Mouse (Mus musculus) gastrocnemius, adult 8-10 months (tissue): ENCODE results near the gene Tnfsf11. TPM values are rescaled to one million over a fixed set of nuclear protein-coding genes. Genes with fewer than 3 reads are reported as not detected.

ENCODE experiments used
- DNase-seq, 2 experiments: peaks; one replicate each; pipeline ENCODE4 v3.0.0; 2022; ENCODE audit warnings: low spot score in 2 of 2
- microRNA-seq: library from miRNA; unstranded; fragments of <30 nt; microRNA quantifications from one replicate; pipeline ENCODE4 v1.2.0, GENCODE M21; 2022
- total RNA-seq, 4 experiments: library from RNA; stranded (reverse); gene quantifications; 2 replicates each; pipeline ENCODE4 v1.2.4; 2022

Gene Tnfsf11
- total RNA-seq, 4 experiments from 2014 or later: not detected

DNA sequence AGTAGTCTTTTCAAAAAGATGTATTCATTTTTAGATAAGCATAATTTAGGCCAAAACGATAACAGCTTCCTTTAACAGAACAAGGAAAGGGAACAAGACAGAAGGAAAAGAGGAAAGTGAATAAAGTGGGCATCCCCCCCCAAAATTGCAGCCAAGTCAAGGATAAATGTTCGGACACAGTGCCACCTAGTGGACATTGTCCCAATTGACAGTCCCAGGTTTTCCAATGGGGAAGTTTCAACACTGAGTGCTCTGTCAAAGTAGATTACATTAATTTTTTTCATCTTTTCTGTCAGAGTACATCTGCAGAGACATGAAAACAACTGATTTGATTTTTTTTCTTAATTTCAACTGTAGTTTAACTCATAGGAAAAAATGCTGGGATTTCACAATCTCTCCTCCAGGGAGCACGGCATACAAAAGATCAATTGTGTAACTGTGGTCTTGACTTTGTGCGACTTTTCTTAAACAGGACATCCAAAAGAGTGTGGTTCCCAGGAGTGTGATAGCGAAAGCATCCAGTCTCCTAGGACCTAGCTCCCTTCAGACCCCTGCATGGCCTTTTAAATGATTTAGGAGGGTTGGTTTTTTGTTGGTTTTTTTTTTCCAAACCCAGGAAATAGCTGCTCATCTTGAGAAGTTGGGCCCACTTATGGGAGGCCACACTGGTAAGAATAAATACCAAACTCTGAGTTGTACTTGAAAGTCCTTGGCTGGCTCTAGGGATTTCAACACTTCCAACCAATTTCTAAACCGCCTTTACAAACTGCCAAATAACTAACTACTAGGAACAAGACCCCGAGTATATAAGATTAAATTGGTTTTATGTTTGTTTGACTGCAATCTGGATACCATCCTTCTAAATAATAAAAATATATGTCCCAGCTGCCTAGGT, 19.7 kb downstream of the Tnfsf11 start:
- no peak for DNase-seq

DNA sequence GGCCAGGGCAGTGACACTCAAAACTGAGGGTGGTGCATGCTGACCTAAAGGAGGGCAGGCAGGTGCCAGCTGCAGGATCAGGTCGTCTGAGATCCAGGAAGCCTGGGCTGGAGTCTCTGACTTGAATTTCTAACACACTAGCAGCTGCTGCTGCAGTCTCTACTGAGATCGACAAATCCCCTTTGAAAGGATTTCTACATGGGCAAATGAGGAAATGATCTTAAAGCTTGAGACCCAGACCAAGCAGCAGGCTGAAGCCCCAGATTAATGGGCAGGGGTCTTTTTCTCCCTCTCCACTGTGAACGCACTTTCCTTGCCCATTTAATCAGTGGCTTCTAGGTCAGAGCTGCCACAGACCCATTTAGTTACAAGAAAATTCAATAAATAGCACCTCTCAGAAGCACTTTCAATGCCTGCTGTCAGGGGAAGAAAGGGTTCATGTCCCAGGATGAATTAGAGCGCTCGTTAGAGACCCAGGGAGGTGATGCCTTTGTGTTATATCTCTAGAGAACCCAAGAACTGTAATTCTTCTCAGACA, 21.8 kb downstream of the Tnfsf11 start:
- DNase-seq: no peak

DNA sequence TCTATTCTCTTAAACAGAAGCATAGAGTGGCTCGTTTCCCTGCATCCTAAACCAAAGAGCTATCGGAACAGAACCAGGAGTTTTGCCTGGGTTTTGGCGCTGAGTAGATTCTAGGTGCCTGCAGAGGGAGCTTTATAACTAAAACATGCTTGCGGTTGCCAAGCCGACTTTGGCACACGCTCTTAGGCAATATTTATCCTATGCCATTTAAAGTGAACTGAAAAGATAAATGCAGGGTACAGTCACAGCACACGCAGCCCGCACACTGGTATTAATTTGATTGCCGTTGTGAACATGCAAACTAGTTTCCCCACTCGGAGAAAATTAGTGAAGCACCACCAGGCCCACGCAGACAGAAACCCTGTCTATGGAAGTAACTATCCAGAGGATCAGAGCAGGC, 25.4 kb downstream of the Tnfsf11 start:
- no peak for DNase-seq

DNA sequence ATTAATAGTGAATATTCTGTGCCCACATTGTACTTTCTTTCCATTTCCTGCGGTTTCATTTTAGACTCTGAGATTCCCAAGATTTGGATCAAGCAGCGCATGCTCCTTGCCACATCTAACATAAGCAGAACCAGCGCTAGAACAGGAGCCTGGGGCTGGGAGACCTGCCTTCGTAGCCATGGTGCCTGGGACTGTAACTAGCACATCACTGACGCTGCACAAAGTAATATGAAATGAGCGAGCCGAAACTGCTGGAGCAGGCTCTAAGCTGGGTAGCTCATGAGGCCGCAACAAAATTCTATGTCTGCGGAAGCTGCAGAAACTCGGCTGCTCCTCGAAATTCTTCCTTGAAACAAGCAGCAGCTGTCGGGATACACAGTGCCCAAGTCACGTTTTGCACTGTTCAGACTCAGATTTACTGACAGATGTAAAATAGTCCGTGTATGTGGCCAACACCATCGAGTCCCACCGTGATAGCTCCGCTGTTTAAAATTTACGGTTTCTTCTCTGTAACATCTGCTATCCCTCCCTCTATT, 31.4 kb downstream of the Tnfsf11 start:
- no peak for DNase-seq

DNA sequence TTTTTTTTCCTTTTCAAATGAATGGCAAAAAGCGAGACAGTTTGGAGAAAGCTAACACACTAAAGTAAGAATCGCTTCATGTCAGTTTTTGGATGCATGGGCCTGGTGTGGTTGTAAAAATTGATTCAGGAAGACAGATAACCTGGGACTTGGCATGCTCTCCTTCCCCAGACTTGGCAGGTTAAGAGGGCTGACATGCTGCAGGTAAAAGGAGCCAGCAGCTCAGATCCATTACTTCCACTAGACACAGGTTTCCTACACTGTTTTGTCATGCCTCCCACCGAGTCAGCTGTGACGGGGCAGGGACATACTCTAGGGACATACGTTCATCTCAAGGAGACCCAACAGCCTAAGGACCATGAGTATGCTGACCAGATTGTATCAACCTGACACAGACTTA, 33.0 kb downstream of the Tnfsf11 start:
- DNase-seq: no peak

DNA sequence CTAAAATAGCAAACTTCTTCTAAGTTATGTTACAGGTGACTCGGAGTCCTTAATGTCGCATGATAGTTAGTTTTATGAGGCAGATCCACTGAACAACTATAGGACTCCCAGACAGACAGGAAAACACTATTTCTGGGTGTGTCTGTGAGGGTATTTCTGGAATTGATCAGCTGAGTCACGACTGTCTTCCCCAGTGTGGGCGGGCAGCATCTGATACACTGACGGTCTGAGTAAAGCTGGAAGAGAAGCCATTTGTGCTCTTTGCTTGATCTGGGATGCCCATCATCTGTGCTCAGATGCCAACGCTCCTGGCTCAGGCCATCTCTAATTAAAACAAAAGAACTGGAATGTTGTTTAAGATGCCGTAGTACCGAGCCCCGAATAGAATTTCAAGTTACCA, 33.7 kb downstream of the Tnfsf11 start:
- no peak for DNase-seq

DNA sequence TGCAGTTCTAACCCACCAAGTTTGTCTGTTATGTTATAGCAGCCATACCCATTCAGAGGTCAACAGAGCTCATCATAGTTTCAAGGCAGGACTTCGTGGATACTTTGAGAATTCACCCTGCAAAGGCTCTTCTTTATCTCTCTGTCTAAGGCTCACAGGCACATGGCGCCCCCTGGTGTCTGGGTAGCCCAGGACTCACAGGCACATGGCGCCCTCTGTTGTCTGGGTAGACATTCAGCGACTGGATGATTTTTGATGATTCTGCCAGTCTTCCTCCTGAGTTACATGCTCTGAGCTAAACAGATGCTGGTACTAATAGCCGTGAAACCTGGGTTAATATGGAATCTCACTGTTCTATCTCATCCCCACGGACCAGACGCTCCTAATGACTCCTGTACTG, 34.3 kb downstream of the Tnfsf11 start:
- no peak for DNase-seq

DNA sequence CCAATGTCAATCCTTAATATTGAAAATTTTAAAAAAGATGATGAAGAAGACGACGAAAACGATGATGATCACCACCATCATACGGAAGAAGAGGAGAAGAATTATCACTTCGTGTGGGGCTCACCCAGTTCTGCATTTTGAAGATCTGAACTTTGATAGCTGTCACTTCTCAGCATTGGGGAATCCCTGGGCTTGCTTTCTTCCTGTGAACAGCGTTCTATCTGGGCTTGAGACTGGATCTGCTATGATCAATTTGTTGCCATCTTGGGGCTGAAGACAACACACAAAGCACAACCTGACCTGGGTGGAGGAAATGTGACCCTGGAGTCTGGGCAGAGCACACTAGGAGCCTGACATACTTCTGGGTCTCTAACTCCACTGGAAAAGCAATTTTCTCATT, 43.0 kb downstream of the Tnfsf11 start:
- no peak for DNase-seq

DNA sequence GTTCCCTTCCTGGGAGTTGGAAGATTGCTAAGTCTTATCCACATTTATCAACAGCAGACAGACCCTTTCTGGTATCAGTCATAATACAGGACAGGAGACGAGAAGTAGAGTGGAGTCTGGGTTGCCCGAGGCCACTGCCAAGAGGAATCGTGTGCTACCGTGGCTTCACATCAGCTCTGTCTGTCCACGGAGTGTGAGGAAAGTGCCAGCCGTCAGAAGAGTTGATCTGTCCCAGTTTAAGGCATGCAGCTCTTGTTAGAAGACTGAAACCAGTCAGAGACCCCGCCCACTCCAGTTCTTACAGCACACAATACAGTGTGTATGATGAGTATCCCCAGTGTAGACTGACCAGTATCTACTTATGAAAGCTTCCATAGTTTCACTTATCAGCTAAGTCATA, 45.2 kb downstream of the Tnfsf11 start:
- no peak for DNase-seq

DNA sequence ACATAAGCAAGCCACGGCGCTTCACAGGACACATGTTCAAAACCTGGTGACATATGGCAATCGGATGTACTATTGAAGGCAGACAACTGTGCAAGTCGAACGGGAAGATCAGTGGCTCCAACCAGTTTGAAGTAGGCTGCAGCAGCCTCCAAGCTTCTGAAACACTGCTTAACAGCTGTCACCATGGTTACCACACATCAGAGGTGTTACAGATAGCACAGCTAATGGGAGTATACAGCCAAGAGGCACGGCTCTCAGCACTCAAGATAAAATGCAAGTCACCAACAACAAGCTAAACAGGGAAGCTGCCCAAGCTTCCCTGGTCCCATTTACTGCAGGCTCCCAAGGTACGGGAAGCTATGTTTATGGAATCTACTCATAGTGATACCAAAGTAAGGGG, 46.6 kb downstream of the Tnfsf11 start:
- no peak for DNase-seq

DNA sequence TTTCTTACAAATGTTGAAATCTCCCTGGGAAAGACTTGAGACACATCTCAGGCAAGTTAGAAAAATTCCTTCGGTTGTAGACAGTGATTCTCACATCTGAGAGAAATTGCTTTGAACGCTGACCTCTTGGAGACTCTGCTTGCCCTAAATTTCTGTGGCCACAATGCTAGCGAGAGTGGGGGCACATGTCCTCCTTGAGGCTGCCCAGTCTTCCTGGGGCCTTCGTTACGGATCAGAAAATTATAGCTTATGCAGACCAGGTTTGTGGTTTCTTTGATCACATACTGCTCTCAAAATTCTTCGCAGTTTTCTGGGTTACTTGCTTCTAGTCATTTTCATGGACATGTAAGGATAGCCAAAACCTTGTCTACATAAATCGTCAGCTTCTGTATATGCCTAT, 53.8 kb downstream of the Tnfsf11 start:
- DNase-seq: no peak

DNA sequence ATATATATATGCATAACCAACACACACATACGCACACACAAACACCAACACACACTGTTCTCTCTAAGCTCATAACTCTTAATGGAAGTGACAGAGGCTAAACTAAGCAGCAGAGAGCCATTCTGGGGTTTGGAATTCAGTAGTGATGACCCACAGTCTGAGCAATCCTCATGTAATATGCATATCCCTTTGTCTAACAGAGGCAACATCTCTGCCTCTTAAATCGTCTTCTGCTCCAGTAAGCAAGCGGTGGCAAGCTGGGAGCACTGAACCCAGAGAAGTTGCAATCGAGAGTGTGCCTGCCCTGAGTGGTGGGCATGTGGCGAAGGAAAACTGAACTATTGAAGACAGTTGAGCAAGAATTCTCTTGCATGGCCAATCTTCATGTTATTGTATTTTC, 61.2 kb downstream of the Tnfsf11 start:
- DNase-seq: no peak

DNA sequence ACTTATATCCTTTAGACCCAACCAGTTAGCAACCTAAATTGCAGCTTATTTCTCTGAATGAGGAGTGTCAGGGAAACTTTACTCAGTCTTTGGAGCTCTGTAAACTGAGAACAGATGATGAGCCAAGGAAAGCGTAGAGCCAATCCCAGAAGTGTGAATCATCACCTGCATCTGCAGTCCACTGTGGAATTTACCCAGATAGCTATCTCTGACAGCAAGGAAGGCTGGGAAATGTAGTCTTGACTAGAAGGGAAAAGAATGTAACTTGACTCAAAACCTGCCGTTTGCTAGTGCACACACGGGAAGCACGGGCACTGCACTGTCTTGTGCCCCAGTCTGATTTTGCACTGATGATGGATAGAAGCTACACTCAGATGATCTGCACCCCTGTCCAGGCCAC, 63.0 kb downstream of the Tnfsf11 start:
- no peak for DNase-seq

DNA sequence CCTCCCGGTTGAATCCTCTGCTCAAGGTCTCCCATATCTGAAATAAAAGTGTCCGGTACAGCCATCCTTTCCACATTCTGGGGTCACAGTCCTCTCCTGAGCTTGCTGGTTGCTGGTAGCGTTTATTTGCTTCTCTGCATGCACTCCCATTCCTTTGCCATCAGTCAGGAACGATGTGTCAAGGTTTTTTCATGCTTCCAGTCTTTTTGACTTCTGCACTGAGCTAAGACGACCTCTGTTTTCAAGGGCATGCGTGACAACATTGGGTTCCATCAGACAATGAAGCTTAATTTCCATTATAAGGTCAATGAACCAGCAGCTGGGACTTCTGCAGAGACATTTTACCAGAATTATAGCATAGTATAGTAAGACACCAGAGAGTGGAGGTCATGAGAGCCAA, 68.5 kb downstream of the Tnfsf11 start:
- no peak for DNase-seq

DNA sequence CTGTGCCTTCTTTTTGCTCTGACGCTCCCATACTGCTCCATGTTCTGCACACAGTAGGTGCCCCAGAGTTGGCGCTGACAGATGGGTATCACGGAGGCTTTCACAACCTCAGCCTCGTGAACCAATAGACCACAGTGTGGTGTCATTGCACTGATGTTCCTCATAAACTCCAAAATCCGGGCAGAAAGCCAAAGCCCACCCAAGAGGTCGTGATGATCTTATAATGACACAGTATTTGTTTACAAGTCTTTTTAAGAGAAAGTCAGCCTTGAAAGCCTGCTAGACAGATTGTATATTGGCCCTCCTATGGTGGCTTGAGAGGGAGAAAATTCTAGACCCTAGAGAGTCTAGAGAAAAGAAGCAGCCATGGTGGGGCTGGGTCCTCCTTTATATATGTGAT, 70.6 kb downstream of the Tnfsf11 start:
- no peak for DNase-seq

DNA sequence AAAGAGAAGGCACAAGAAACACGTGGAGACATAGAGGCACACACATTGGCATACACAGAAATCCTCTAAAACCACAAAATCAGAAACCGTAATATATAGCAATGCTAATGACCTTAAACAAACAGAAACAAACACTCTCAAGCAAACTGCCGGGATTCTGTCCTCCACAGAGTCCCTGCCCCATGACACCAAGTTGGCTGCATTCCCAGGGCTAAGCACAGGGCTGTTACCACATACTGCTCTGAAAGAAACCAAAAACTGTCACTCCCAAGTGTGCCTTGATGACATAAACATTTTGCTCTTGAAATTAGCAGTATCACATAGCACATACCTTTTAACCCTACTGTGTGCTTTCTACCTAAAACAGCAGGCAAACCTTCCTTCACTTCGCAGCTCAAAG, 71.7 kb downstream of the Tnfsf11 start:
- no peak for DNase-seq

DNA sequence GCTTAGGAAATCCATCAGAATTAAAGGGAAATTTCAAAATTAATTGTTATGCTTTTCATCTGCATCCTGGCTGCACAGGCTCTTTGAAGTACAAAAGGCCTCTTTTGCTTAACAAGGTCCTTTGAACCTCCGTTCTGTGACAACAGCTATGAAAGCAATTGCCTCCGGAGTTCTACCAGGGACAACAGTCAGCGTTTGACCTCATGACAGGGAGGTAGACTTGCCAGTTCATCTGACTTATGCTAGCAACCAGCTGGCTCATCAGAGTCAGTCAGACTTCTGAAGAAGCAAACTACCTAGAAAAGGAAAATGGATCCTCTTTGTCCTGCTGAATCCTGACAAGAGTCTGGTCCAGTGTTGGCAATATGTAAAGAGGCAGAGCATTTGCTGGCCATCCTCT, 72.5 kb downstream of the Tnfsf11 start:
- DNase-seq: no peak

DNA sequence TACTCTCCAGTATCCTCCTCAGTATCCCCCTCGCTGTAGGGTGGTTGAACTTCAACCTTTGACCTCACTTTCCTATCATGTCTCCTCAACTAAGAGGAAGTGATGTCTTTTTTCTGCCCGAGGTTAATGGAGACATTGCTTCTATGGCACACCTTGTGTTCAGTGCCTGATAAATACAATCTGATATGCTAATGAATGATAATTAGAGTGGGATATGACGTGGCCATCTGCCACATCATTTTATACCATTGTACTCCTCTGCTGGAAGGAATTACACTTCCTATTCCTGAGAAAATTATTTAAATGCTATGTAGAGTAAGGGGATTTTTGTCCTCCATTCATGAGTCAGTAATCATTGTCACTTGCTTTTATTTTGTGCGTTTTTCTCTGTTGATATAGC, 78.8 kb downstream of the Tnfsf11 start:
- DNase-seq: no peak

Small RNA genes within 50 kb of the gene (microRNA-seq; reads per million reads assigned to microRNA genes)
- not detected for gene Gm23652

Other genes starting within 250 kb of the Tnfsf11 start
- not detected for gene Fam216b, start 219.0 kb downstream of the Tnfsf11 start, total RNA-seq
- gene Akap11, start 228.8 kb upstream of the Tnfsf11 start, total RNA-seq: 10 to 100 TPM; 19.6 to 29.4 (median 23.0) TPM